Mouse (Mus musculus): ENCODE measurements around the gene Alg1.

Gene Alg1

DNA sequence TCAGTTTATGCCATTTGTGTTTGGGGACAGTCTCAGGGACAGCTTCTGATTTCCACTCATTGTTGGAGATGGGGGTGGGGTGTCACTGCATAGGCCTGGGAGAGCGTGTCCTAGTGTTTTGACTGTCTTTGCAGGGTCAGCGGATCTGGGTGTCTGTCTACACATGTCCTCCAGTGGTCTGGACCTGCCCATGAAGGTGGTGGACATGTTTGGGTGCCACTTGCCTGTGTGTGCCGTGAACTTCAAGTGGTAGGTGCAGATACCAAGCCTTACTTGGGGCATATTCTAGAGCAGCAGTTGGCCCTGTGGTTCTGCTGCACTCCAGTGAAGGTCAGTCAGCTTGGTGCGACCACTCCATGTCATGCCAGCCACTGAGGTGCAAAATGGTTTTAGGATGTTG, 8.9 kb downstream of the Alg1 start:
- no peak for DNase-seq (ENCODE audit: low spot score)

DNA sequence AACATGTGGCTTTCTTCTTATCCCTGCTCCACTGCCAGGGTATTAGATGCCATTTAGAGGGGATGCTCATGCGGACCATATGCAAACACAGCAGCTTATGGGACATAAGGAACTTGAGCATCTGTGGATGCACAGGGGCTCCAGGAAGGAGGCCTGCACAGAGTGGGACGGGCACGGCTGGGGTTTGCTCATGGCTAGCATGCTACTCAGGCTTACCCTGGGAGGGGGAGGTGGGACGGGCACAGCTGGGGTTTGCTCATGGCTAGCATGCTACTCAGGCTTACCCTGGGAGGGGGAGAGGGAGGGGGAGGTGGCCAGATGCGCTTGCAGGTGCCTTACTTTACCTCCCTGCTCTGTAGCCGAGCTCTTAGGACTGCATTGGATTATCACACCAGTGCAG, 9.5 kb downstream of the Alg1 start:
- no peak for DNase-seq (ENCODE audit: low spot score)

DNA sequence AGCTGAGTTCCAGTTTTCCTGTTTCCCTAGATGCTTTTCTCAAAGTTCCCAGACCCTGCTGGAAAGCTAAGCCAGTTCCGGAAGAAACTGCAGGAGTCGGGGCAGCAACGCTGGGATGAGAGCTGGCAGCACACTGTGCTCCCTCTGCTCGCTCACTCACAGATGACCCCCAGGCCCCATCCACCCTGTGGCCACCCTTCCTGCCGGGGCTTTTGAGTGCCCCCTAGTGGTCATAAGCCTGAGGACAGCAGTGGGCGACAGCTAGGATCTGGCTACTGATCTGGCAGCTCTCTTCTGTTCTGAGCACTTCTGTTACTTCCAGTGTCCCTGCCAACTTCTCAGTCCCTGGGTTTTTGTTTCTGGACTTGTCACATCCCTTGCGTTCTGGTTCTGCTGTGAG, 11.0 kb downstream of the Alg1 start:
- peak; percentile 40 for DNase-seq (ENCODE audit: low spot score)

DNA sequence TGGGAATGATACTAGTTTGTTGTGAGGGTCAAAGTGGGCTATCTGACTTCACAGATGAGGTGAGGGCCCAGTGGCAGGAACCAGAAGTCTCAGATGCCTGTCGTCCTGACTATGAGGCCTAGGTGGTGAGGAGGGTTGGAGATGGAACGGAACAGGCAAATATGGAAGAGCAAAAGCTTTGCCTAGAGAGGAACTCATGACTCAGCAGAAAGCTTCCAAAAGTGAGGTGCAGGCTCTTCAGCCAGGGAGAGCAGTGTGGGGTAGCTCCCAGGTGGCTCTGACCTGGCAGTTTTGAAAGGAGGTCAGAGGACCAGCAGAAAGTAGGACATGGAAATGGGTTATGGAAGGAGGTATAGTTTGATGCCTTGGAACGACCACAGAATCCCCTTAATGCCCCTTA, 17.5 kb downstream of the Alg1 start:
- DNase-seq (ENCODE audit: low spot score) = no peak

DNA sequence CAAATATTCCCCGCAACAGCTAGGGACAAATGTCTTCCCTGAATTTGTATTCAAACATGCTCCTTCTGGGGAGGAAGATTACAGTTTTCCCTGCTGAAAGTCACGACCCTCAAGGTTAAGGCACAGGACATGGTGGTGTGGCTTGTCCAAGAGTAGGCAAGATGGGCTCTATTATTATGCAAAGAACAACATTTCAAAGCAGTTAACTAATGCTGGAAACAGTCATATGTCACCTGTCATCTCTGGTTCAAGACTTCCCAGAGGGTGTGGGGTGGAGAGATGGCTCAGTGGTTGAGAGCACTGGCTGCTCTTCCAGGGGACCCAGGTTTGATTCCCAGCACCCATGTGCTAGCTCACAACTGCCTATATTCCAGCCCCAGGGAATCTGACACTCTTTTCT, 18.8 kb downstream of the Alg1 start:
- DNase-seq (ENCODE audit: low spot score) = no peak

DNA sequence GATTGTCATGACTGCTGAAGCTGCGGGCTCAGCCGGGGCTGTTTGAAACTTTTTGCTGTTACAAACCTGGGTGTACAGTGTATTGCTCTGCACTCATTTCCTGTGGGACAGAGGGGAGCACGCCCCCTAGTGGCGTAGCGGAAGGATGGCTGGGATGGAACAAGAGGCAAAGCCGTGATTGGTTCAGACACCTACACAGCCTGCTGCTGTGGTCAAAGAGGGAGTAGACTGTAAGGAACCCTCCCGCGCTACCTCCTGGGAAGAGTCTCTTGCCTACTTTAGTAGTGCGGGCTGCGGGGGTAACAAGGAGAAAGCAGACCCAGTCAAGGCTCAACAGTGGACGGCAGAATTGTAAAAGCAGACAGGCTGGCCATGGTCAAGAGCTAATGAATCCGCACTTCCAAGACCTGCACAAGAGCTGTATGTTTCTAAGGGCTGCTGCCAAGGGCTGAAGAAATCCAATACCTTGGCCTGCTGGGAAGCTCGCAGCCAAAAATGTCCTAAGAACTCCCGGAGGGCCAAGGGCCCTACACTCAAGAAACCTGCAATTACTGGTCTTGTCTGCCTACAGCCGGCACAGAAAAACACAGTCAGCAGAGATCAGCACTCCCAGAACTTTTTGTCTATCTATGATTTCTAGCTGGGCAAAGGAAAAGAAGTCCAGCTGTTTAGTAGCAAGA, 21.1 kb downstream of the Alg1 start:
- peak; percentile 85 for DNase-seq (ENCODE audit: low spot score)

DNA sequence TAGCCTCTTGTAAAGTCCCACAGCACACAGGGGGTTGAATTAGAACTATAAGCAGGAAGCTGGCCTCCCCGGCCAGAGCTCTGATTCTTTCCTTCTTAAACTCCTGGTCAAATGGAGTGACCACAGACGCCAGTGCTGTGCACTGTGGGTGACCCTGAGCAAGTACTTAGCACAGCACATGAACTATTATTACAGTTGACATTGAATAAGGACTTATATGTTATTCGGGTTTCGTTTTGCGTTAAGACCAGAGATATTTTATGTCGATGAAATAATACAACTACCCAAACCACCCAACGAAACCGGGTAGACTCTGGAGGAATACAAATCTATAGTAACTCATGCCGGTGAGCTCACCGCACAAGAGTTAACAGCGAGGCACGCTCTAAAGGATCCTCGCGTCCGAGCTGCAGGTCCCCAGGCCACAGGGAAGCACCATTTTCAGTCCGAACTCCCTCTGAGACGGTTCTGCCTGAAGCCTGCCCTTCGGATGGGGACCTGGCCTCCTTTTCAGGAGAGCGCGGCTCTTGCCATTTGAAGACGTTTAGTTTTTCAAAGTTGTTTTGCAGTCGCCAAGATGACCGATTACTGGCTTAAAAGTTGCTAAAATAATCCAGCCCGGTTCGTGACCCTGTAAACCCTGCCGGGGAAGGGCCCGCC, 21.8 kb downstream of the Alg1 start:
- peak; percentile 2 for DNase-seq (ENCODE audit: low spot score)

DNA sequence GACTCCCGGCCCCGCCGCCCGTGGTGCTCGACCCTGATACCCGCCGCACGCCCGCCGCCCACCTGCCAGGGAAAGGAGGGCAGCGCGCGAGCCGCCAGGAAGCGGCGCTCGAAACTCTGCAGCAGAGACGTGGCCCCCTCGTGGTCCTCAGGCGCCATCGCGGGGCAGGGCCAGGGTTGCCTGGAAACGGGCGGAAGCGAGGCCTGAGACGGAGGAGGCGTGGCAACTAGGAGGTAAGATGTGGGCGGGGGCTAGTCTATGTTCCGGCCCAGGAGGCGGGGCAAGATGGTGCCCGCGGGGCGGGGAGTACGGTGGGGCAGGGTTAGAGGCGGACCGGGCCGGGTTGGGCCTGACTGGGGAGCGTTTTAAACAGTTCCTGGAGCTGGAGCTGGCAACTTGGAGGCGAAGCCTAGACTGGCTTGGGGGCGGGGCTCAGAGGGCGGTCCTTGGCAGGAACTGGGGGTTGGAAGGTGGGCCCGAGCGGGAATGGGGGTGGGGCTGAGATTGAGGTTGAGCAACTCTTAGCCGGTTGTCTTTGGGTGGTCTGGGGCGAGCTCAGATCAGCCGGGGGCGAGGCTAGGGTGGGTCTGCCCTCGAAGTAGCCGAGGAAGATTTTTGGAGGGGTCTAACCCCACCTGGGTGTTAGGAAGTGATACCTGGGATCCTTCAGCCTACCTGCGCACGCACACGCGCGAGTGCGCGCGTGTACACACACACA, 22.5 kb downstream of the Alg1 start, which contains the start of gene Eef2kmt:
Gene Eef2kmt, minus strand, starts transcription at position 205 of the 718 bp plus-strand sequence.
- peak; percentile 99 for DNase-seq (ENCODE audit: low spot score)

DNA sequence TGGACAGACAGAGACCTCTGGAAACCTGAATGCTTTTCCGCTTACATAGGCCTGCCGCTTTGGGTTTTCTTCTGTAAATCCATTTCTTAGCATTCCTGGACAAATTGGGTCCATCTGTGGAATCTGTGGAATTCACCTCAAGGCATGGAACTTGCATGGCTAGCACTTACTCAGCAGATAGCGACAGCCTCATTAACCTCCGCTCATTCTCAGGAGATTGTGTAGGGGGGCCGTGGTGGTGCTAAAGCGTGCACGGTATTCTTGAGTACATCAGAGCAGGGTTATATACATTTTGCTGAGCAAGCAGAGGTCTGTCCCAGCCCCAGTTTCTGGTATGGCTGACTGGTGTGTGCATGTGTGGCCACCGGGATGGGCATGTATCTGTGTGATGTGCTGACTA, 29.7 kb downstream of the Alg1 start:
- DNase-seq (ENCODE audit: low spot score) = no peak

DNA sequence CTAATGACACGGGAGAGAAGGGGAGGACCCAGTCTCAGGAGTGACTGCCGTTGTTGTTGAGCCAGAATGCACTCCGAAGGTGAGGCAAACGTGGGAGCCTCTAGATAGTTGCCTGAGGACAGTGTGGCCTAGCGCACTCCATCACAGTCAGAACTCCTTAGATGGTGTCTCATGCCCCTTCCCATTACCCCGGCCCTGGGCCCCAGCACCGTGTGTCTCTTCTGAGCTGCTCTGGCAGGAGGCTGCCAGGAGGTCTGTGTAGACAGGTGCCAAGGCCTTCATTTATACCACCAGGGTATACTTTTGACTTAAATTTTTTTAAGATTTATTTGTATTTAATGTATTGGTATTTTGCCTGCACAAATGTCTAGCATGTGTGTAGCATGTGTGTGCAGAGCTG, 30.5 kb downstream of the Alg1 start:
- no peak for DNase-seq (ENCODE audit: low spot score)

DNA sequence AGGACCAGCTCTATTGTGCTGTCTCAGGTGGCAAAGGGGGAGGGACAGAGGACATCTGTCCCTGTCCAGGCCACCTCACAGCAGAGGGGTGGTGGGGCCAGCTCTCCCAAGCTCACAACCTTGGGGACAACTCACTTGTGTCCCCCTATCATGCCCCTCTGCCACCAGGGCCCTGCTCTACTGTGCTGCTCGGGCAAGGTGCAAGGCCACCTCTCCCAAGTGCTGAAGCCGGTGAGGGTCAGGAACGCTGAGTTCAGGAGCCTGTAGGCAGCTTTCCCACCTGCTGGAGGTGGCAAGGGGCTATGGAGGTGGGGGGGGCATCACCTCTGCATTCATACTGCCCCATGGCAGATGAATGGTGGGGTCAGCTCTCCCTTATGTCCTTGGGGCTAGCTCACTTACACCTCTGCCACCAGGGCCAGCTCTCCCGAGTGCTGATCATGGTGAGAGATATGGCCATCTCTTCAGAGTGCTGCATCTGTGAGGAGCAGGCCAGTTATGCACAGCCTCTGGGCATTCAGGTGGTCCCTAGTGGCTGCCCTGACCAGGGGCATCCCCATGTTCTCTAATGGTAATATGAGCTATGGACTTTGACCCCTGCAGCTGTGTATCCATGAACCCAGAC, 38.1 kb downstream of the Alg1 start:
- no peak for DNase-seq (ENCODE audit: low spot score)

DNA sequence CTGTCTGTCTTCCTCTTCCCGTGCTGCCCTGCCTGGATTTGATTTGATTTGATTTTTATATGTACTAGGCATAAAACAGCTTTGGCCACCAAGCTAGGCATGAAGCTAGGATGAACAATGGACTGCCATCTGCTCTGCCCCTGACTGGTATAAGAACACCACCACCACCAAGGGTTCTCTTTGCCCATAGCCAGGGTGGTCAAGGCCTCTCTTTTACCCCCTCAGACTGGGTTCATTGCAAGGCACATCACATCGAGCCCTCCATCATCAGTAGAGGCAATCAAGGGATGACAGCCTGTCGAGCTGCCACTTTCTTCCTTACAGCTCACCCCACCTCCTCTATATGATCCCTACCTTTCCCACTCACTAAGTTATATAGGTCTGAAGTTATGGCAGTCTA, 39.0 kb downstream of the Alg1 start:
- DNase-seq (ENCODE audit: low spot score) = no peak

DNA sequence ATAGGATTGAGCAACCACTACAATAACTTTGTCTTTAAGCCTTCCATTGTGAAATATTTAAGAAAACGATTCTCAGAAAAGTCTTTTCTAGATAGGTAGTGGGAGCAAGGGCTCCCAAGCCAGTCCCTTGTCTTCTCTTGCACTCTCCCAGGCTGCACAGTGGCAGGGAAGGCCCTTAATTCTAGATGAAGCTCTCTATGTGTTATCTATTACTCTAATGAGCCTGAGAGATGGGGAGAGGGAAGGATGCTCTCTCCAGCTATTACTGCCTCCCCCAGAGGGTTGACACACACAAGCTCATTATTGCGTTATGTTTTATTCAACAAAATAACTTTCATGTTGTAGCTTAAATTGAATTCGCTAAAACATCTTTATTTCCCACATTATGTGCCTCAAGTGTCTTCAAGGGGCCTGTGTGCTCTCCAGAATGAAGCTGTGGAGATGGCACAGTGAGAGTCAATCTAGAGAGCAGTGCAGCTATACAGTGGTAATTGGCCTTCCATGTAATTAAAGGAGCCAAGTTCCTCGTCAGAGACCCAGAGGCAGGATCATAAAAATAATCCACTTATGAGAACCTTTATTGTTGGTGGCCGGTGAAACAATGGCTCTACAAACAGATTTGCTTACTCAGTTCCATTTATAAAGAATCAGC, 46.3 kb downstream of the Alg1 start:
- DNase-seq (ENCODE audit: low spot score) = no peak

DNA sequence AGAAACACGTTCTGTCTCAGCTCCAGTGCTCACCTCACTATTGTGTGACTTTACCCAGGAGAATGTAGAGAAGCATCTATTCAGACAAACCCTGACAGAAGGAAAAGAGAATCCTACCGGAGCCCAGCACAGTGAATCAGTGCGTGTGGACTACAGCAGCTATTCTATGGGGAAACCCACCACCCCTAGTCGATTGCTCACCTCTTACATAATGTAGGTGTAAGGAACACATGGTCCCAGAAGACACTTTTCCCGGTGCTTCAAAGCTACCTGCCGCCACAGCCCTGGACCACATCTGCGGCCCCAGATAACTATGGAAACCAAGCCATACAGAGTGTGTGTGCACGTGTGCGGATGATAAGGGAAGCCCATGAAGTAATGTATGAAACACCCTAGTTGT, 49.3 kb downstream of the Alg1 start:
- DNase-seq (ENCODE audit: low spot score) = no peak

DNA sequence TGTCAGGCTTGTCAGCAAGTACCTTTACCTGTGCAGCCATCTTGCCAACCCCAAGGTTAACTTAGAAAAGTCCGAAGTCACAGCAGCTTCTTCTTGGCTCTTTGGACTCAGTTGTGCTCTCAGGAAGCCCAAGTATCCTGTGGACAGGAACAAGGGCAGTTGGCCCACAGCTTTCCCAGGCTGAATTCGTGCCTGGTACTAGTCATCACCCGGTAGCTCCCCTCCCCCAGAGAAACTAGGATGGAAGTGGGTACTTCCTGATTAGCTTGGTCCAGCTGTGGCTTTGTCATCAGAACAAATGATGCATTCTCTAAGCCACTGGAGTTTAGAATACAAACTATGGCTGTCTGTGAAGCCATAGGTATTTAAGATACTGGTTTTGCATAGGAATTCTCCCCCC, 52.0 kb downstream of the Alg1 start:
- DNase-seq (ENCODE audit: low spot score) = no peak

All from T-cell, adult 2 months (primary cell).